Mouse (Mus musculus): ENCODE measurements around the gene Plxna4. TPM values are rescaled to one million over a fixed set of nuclear protein-coding genes. Genes with fewer than 3 reads are reported as not detected.
A peak's percentile ranks its signal among the peaks of the same experiment; 100 is the strongest.
"Not testable (repeated sequence)": the region's sequence is repeated elsewhere in the genome, so short reads cannot be mapped to it uniquely, and the experiment has no call there.

Gene Plxna4
- polyA plus RNA-seq, 1 experiment from 2014 or later = 2.5 TPM

DNA sequence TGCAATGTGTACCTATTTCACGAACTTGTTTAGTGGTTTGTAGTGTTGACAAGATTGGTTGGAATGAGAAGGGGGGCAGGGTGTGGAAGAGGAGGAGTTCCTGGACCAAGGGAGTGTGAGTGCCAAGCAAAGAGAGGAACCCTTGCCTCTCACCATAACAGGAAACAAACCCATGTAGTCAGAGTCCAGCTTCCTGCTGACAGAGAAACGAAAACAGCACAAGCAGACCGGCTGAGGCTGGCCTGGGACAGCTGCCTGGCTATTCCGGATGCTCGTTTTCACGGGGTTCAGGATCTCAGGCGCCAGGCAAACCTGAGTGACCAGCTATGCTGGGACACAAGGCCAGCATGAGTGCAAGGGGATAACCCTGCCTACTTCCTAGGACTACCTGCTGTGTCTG, 77.1 kb downstream of the Plxna4 start:
- TF ChIP-seq EP300 (IDR thresholded peaks at IDR 0.05) (peak; percentile 92), CTCF (IDR thresholded peaks at IDR 0.05) (no peak)
- WGBS = 44% methylated on average over 7 of the region's 7 CpGs
- Histone ChIP-seq H3K27me3 (replicated peaks; ENCODE audit: insufficient read depth, low read length) (no peaks in the 10 kb centered on the region), H3K9ac (replicated peaks; ENCODE audit: low read depth) (no peak overlapping the region), H3K9me3 (ENCODE audit: low read length) (no peaks in the 10 kb centered on the region), H3K4me3 (ENCODE audit: low read depth, low read length) (no peak overlapping the region), H3K4me2 (replicated peaks; ENCODE audit: low read depth, low read length) (peak overlapping the region; percentile 30), H3K27ac (ENCODE audit: low read length) (peak overlapping the region; percentile 87), H3K4me1 (ENCODE audit: insufficient read depth, low read depth, low read length) (0 out of 2 replicates have a peak, but pooled peaks cover 6% of the 10 kb centered on the region), H3K36me3 (ENCODE audit: insufficient read depth, low read length) (no peaks in the 10 kb centered on the region)
- DNase-seq (ENCODE audit: low spot score) = peak; percentile 92
- ATAC-seq = peak; percentile 93

DNA sequence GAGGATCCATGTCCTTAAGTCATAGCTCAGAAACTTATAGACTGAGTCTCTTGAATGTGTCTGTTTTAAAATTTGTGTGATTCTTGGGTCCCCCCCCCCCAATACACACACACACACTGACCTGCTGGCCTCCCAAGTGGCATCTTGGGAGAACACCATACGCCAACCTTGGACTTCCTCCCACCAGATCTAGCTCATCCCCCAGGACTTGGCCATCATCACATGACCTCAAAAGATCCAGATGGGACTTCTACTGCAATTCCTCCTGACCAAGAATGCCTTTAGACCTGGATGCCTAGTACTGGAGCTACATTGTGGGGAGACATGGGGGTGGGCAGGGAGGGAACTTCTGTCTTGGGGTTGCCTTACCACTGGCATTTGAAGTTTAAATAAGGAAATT, 77.5 kb downstream of the Plxna4 start:
- no peak for DNase-seq (ENCODE audit: low spot score)
- Histone ChIP-seq H3K9me3 (ENCODE audit: low read length) (no peaks in the 10 kb centered on the region), H3K9ac (replicated peaks; ENCODE audit: low read depth) (no peak overlapping the region), H3K27me3 (replicated peaks; ENCODE audit: insufficient read depth, low read length) (no peaks in the 10 kb centered on the region), H3K4me1 (ENCODE audit: insufficient read depth, low read depth, low read length) (0 out of 2 replicates have a peak, but pooled peaks cover 6% of the 10 kb centered on the region), H3K36me3 (ENCODE audit: insufficient read depth, low read length) (no peaks in the 10 kb centered on the region), H3K4me2 (replicated peaks; ENCODE audit: low read depth, low read length) (no peak overlapping the region), H3K4me3 (ENCODE audit: low read depth, low read length) (no peak overlapping the region), H3K27ac (ENCODE audit: low read length) (peak overlapping the region; percentile 87; the same call in 1 of the 2 replicates)
- ATAC-seq = no peak; the same call in 1 of the 2 replicates
- 61% methylated on average over 1 of the region's 1 CpGs for WGBS
- no peak for TF ChIP-seq EP300 (IDR thresholded peaks at IDR 0.05)
- TF ChIP-seq CTCF (IDR thresholded peaks at IDR 0.05) = no peak

DNA sequence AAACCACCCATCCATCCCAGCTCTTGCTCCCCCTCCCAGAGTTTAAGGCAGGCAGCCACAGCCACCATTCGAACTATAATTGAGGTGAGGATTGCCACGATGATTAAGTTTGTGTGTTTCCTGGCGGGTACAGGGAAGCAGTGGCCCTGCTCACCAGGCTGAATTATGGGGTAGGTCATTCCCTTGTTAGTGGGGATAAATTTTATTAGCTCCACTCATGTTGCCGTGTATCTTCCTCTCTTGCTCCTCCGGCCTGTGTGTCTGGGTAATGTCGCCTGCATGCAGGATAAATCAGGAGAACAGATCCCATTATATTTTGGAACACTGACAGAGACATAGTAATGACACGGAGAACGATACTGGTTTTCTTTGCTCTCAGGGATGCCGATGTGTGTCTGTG, 78.9 kb downstream of the Plxna4 start:
- H3K9me3 ChIP-seq (ENCODE audit: low read length) = no peaks in the 10 kb centered on the region
- H3K4me2 ChIP-seq (replicated peaks; ENCODE audit: low read depth, low read length) = no peak overlapping the region
- no peak for DNase-seq (ENCODE audit: low spot score)
- H3K4me3 ChIP-seq (ENCODE audit: low read depth, low read length) = no peak overlapping the region
- H3K27me3 ChIP-seq (replicated peaks; ENCODE audit: insufficient read depth, low read length) = no peaks in the 10 kb centered on the region
- H3K27ac ChIP-seq (ENCODE audit: low read length) = no peak overlapping the region
- H3K4me1 ChIP-seq (ENCODE audit: insufficient read depth, low read depth, low read length) = peaks cover 6% of the 10 kb centered on the region; the same call in 1 of the 2 replicates
- no peak overlapping the region for H3K9ac ChIP-seq (replicated peaks; ENCODE audit: low read depth)
- no peak for ATAC-seq
- 88% methylated on average over 9 of the region's 9 CpGs for WGBS
- TF ChIP-seq CTCF (IDR thresholded peaks at IDR 0.05) = no peak
- no peak for TF ChIP-seq EP300 (IDR thresholded peaks at IDR 0.05)
- H3K36me3 ChIP-seq (ENCODE audit: insufficient read depth, low read length) = no peaks in the 10 kb centered on the region

DNA sequence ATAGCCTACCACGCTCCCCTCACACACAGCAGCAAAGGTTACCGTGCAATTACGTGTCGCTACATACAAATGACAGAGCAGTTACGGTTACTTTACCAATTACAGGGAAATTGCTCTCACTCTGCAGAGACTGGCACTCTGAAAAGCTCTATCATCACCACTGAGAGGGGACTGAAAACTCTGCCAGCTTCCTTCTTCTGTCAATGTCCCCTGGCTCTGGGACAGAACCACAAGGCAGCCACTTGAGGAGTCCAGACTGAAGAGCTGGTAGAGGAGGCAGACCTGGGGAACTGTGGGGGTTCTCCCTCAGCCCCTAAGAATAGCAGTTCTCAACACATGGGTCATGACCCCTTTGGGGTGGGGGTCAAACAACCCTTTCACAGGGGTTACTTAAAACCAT, 83.0 kb downstream of the Plxna4 start:
- ATAC-seq = no peak
- no peak overlapping the region for H3K27ac ChIP-seq (ENCODE audit: low read length)
- DNase-seq (ENCODE audit: low spot score) = peak; percentile 40
- H3K36me3 ChIP-seq (ENCODE audit: insufficient read depth, low read length) = no peaks in the 10 kb centered on the region
- H3K4me3 ChIP-seq (ENCODE audit: low read depth, low read length) = no peak overlapping the region
- WGBS = 80% methylated on average over 5 of the region's 5 CpGs
- no peak overlapping the region for H3K9ac ChIP-seq (replicated peaks; ENCODE audit: low read depth)
- TF ChIP-seq CTCF (IDR thresholded peaks at IDR 0.05) = no peak
- no peak for TF ChIP-seq EP300 (IDR thresholded peaks at IDR 0.05)
- no peaks in the 10 kb centered on the region; the same call in 1 of the 2 replicates for H3K4me1 ChIP-seq (ENCODE audit: insufficient read depth, low read depth, low read length)
- H3K4me2 ChIP-seq (replicated peaks; ENCODE audit: low read depth, low read length) = no peak overlapping the region
- no peaks in the 10 kb centered on the region for H3K9me3 ChIP-seq (ENCODE audit: low read length)
- H3K27me3 ChIP-seq (replicated peaks; ENCODE audit: insufficient read depth, low read length) = no peaks in the 10 kb centered on the region

DNA sequence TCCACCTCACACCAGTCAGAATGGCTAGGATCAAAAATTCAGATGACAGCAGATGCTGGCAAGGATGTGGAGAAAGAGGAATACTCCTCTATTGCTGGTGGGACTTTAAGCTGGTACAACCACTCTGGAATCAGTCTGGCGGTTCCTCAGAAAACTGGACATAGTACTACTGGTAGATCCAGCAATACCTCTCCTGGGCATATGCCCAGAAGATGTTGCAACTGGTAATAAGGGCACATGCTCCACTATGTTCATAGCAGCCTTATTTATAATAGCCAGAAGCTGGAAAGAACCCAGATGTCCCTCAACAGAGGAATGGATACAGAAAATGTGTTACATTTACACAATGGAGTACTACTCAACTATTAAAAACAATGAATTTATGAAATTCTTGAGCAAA, 86.8 kb downstream of the Plxna4 start:
- not testable (repeated sequence) for H3K4me3 ChIP-seq (ENCODE audit: low read depth, low read length); H3K4me2 ChIP-seq (replicated peaks; ENCODE audit: low read depth, low read length); H3K9ac ChIP-seq (replicated peaks; ENCODE audit: low read depth); ATAC-seq; H3K36me3 ChIP-seq (ENCODE audit: insufficient read depth, low read length); H3K9me3 ChIP-seq (ENCODE audit: low read length); DNase-seq (ENCODE audit: low spot score); H3K27me3 ChIP-seq (replicated peaks; ENCODE audit: insufficient read depth, low read length); H3K27ac ChIP-seq (ENCODE audit: low read length); H3K4me1 ChIP-seq (ENCODE audit: insufficient read depth, low read depth, low read length)
- 71% methylated on average over 1 of the region's 1 CpGs for WGBS

DNA sequence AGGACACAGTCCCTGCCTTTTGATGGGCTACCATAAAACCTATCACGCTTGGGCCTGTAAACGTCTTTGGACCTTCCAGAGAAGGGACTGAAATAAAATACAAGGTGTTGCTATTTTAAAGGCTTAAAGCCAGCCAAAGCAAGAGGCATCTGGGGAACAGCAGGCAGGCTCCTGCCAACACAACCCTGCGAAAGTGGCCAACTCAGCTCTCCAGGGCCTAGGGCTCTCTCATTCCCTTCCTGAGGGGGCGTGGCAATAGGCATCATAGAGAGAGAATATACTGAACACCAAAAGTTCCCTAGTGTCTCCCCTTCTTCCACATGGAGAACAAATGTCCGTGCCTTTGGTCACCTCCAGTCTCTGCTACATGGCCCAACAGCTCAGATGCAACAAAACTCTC, 89.9 kb downstream of the Plxna4 start:
- Histone ChIP-seq H3K27ac (ENCODE audit: low read length) (no peak overlapping the region), H3K4me1 (ENCODE audit: insufficient read depth, low read depth, low read length) (no peaks in the 10 kb centered on the region), H3K36me3 (ENCODE audit: insufficient read depth, low read length) (no peaks in the 10 kb centered on the region; the same call in 1 of the 2 replicates)

DNA sequence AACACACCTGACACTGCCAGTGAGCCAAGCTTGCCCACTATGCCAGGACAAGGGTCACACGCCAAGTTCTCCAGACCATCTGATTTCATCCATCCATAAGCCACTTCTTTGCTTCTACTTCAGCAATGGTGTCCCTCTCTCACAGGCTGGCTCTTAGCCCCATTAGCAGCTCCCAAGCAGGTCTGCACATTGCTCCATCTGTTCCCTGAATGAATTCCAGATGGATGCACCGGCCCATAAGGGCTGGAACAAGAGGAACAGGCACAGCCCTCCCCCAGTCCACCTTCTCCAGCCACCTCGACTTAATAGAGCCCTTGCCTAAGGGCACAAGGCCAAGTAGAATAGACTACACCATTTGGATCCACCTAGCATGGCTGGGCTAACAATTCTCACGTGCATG, 91.9 kb downstream of the Plxna4 start:
- H3K4me1 ChIP-seq (ENCODE audit: insufficient read depth, low read depth, low read length) = no peaks in the 10 kb centered on the region
- no peak overlapping the region for H3K27ac ChIP-seq (ENCODE audit: low read length)
- ATAC-seq = no peak
- H3K36me3 ChIP-seq (ENCODE audit: insufficient read depth, low read length) = no peaks in the 10 kb centered on the region; the same call in 1 of the 2 replicates
- no peak overlapping the region for H3K9ac ChIP-seq (replicated peaks; ENCODE audit: low read depth)
- no peak overlapping the region for H3K4me3 ChIP-seq (ENCODE audit: low read depth, low read length)
- no peak for DNase-seq (ENCODE audit: low spot score)
- WGBS = 77% methylated on average over 4 of the region's 4 CpGs
- H3K9me3 ChIP-seq (ENCODE audit: low read length) = no peaks in the 10 kb centered on the region
- TF ChIP-seq CTCF (IDR thresholded peaks at IDR 0.05) (no peak), EP300 (IDR thresholded peaks at IDR 0.05) (no peak)
- no peaks in the 10 kb centered on the region for H3K27me3 ChIP-seq (replicated peaks; ENCODE audit: insufficient read depth, low read length)
- H3K4me2 ChIP-seq (replicated peaks; ENCODE audit: low read depth, low read length) = no peak overlapping the region

More for the DNA sequence above, 89.9 kb downstream of the Plxna4 start:
- 80% methylated on average over 5 of the region's 5 CpGs for WGBS
- H3K27me3 ChIP-seq (replicated peaks; ENCODE audit: insufficient read depth, low read length) = no peaks in the 10 kb centered on the region
- DNase-seq (ENCODE audit: low spot score) (no peak), ATAC-seq (no peak)
- TF ChIP-seq EP300 (IDR thresholded peaks at IDR 0.05) (no peak), CTCF (IDR thresholded peaks at IDR 0.05) (no peak)
- H3K9me3 ChIP-seq (ENCODE audit: low read length) = no peaks in the 10 kb centered on the region
- H3K4me2 ChIP-seq (replicated peaks; ENCODE audit: low read depth, low read length) = no peak overlapping the region
- H3K9ac ChIP-seq (replicated peaks; ENCODE audit: low read depth) = no peak overlapping the region
- no peak overlapping the region for H3K4me3 ChIP-seq (ENCODE audit: low read depth, low read length)
